In genomic region chr3:121814413-121814864, GRCm38 (mm10) we compare ENCODE assay signal across 8 mouse cellular contexts. TPM values are rescaled to one million over a fixed set of nuclear protein-coding genes. Genes with fewer than 3 reads are reported as not detected.
DNase-seq lines count a peak whose midpoint lies in the region; ATAC-seq and TF ChIP-seq lines count a peak whose summit lies in the region.

No protein-coding gene starts in this region.

- H3K4me3 ChIP-seq in left cerebral cortex, adult 2 months, result peak overlapping the region; percentile 97
- peak overlapping the region; percentile 92 for H3K4me3 ChIP-seq in embryonic facial prominence, embryonic 15.5 days (replicated peaks)
- H3K4me3 ChIP-seq in intestine, embryonic 16.5 days (ENCODE audit: low read length), result peak overlapping the region; percentile 92

- H3K4me1 ChIP-seq in embryonic facial prominence, embryonic 15.5 days, result peaks cover 29% of the 10 kb centered on the region
- peaks cover 9% of the 10 kb centered on the region; the same call in 1 of the 2 replicates for H3K4me1 ChIP-seq in intestine, embryonic 16.5 days (ENCODE audit: control insufficient read depth, insufficient read depth, low read length)

- no peak for ATAC-seq in embryonic facial prominence, embryonic 15.5 days (ENCODE audit: insufficient number of reproducible peaks, low FRiP score, low TSS enrichment, low read depth)
- peak; percentile 19 for ATAC-seq in intestine, embryonic 16.5 days
- peak; percentile 31; the same call in 1 of the 2 replicates for ATAC-seq in megakaryocyte, adult 5-6 weeks (ENCODE audit: poor library complexity, severe bottlenecking)

- H3K27ac ChIP-seq in left cerebral cortex, adult 2 months, result peak overlapping the region; percentile 93
- peak overlapping the region; percentile 99 for H3K27ac ChIP-seq in embryonic facial prominence, embryonic 15.5 days (replicated peaks)
- peak overlapping the region; percentile 99 for H3K27ac ChIP-seq in intestine, embryonic 16.5 days (ENCODE audit: low read length)

- peak overlapping the region; percentile 91 for H3K9ac ChIP-seq in embryonic facial prominence, embryonic 15.5 days
- H3K9ac ChIP-seq in intestine, embryonic 16.5 days (ENCODE audit: low read depth, low read length), result peak overlapping the region; percentile 97

- DNase-seq in left cerebral cortex, adult 2 months (ENCODE audit: extremely low spot score in 1 of 2, low spot score in 2 of 2), result no peak
- DNase-seq in left cerebral cortex, postnatal 14 days (ENCODE audit: low spot score in 2 of 2), result no peak
- DNase-seq in testis, postnatal 14 days (ENCODE audit: low spot score), result no peak
- no peak for DNase-seq in adrenal gland, postnatal 4 days (ENCODE audit: low spot score in 2 of 2)
- DNase-seq in thymus, postnatal 0 days (ENCODE audit: low spot score), result no peak

- H3K4me2 ChIP-seq in embryonic facial prominence, embryonic 15.5 days (replicated peaks), result peak overlapping the region; percentile 65
- H3K4me2 ChIP-seq in intestine, embryonic 16.5 days (ENCODE audit: low read depth, low read length), result peak overlapping the region; percentile 51

- 0% methylated on average over 28 of the region's 28 CpGs for WGBS in embryonic facial prominence, embryonic 15.5 days
- under 1% methylated on average over 28 of the region's 28 CpGs for WGBS in intestine, embryonic 16.5 days

- TF ChIP-seq CTCF in left cerebral cortex, adult 2 months (IDR thresholded peaks at IDR 0.05), result no peak; the same call in 1 of the 2 replicates

- no peaks in the 10 kb centered on the region for H3K9me3 ChIP-seq in embryonic facial prominence, embryonic 15.5 days (replicated peaks)
- no peaks in the 10 kb centered on the region for H3K9me3 ChIP-seq in intestine, embryonic 16.5 days (ENCODE audit: control insufficient read depth, low read length)

- intact Hi-C loops in left cerebral cortex, adult 2 months (cut with DNase I), result no loop called here
- intact Hi-C loops in left cerebral cortex, postnatal 14 days (cut with DNase I), result loop anchor here (5.0 kb wide), 1 partner anchor 37 kb away; no protein-coding TSS in a partner anchor

- no peaks in the 10 kb centered on the region for H3K36me3 ChIP-seq in embryonic facial prominence, embryonic 15.5 days
- no peaks in the 10 kb centered on the region for H3K36me3 ChIP-seq in intestine, embryonic 16.5 days (ENCODE audit: control insufficient read depth, insufficient read depth, low read length)

- no peaks in the 10 kb centered on the region for H3K27me3 ChIP-seq in embryonic facial prominence, embryonic 15.5 days
- H3K27me3 ChIP-seq in intestine, embryonic 16.5 days (replicated peaks; ENCODE audit: control insufficient read depth, insufficient read depth, low read length), result no peaks in the 10 kb centered on the region

RNA-seq across cellular contexts. Expression of gene Abcd3, which starts 0.7 kb away (rescaled TPM):
- 10 to 100 TPM; 48.6 to 49.7 TPM for total RNA-seq in left cerebral cortex, adult 2 months (2021)
- 10 to 100 TPM; 61.5 to 62.8 TPM for total RNA-seq in left cerebral cortex, postnatal 14 days (2021)
- 58.6 and 62.6 TPM in 2 replicates for polyA plus RNA-seq in embryonic facial prominence, embryonic 15.5 days (2015; fragmentation: Nextera tagmentation; extraction: Ambion mirVana)
- 63.1 and 66.5 TPM in 2 replicates for polyA plus RNA-seq in intestine, embryonic 16.5 days (2015; fragmentation: Nextera tagmentation; extraction: Ambion mirVana)
- total RNA-seq in megakaryocyte, adult 5-6 weeks (2015), result 18.2 and 20.4 TPM in 2 replicates
- total RNA-seq in megakaryocyte, adult 5-6 weeks (2017), result 20.1 and 22.7 TPM in 2 replicates
- 10 to 100 TPM; 79.9 to 85.4 TPM for total RNA-seq in adrenal gland, postnatal 4 days (2021)
- 25.5 and 29.7 TPM in 2 replicates for polyA plus RNA-seq in thymus, postnatal 0 days (2015; fragmentation: Nextera tagmentation; extraction: Ambion mirVana)
